Mouse (Mus musculus): Measurements from ENCODE around the gene Creg2.
"Not testable (repeated sequence)": the region's sequence is repeated elsewhere in the genome, so short reads cannot be mapped to it uniquely, and the experiment has no call there.

The Creg2 gene

GRCm38 (mm10) chr1:39597135-39597534 lies 54.1 kb downstream of the Creg2 start:
- not testable (repeated sequence) for DNase-seq (ENCODE audit: low spot score in 2 of 2)

GRCm38 (mm10) chr1:39593836-39594235 lies 57.4 kb downstream of the Creg2 start:
- no peak for DNase-seq (ENCODE audit: low spot score in 2 of 2)

GRCm38 (mm10) chr1:39592090-39592489 lies 59.2 kb downstream of the Creg2 start:
- DNase-seq (ENCODE audit: low spot score in 2 of 2): no peak

GRCm38 (mm10) chr1:39591557-39591956 lies 59.7 kb downstream of the Creg2 start:
- DNase-seq (ENCODE audit: low spot score in 2 of 2): not testable (repeated sequence)

GRCm38 (mm10) chr1:39590193-39590592 lies 61.1 kb downstream of the Creg2 start:
- no peak for DNase-seq (ENCODE audit: low spot score in 2 of 2)

GRCm38 (mm10) chr1:39585416-39585815 lies 65.9 kb downstream of the Creg2 start:
- DNase-seq (ENCODE audit: low spot score in 2 of 2): no peak

- DNase-seq (ENCODE audit: low spot score in 2 of 2): no peak
Observed at GRCm38 (mm10) chr1:39583173-39583572, 68.1 kb downstream of the Creg2 start.

- no peak for DNase-seq (ENCODE audit: low spot score in 2 of 2)
Observed at GRCm38 (mm10) chr1:39581215-39581614, 70.1 kb downstream of the Creg2 start.

DNA sequence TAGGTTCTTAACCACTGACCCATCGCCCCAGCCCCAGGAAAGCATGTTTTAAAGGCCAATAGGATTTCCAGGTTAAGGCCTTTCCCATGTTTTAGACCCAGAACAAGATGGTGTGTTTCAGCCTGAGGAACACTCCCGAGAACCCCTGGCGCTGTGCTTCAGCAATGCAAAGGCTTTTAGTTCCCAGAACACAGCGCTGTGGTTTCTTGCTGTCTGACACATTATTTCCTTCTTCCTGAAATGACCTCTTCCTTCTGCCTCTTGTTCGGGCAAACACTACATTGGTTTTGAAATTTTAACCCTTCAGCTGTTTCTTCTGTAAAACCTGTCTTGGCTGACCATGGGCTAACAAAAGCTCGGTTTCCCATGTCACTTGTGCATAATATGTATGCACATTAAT lies 72.1 kb downstream of the Creg2 start:
- no peak for DNase-seq (ENCODE audit: low spot score in 2 of 2)

GRCm38 (mm10) chr1:39578446-39578845 lies 72.8 kb downstream of the Creg2 start:
- no peak for DNase-seq (ENCODE audit: low spot score in 2 of 2)

DNA sequence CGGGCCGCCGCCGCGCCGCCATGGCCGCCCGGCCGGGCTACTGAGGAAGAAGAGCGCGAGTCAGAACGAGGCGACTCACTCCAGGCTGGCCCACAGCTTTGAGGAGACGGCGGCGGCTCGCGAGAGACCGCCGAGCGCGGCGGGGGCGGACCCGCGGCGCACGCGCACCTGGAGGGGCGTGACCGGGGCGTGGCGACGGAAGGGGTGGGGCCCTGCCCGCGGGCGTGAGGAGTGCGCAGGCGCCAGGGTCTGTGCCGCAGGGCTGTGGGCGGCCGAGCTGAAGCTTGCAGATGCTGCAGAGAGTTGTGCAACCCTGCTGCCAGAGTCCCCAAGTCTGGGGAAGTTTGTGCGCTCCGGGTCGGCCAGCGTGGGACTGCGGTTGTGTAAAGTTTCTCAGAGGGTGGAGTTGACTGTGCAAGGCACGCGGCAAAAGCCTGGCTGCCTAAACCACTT lies 74.0 kb downstream of the Creg2 start, which contains the start of gene Rnf149:
Gene Rnf149, minus strand, starts transcription at position 153 of the 453 bp plus-strand sequence.
- peak; percentile 92 to 93 for DNase-seq (ENCODE audit: low spot score in 2 of 2)

DNA sequence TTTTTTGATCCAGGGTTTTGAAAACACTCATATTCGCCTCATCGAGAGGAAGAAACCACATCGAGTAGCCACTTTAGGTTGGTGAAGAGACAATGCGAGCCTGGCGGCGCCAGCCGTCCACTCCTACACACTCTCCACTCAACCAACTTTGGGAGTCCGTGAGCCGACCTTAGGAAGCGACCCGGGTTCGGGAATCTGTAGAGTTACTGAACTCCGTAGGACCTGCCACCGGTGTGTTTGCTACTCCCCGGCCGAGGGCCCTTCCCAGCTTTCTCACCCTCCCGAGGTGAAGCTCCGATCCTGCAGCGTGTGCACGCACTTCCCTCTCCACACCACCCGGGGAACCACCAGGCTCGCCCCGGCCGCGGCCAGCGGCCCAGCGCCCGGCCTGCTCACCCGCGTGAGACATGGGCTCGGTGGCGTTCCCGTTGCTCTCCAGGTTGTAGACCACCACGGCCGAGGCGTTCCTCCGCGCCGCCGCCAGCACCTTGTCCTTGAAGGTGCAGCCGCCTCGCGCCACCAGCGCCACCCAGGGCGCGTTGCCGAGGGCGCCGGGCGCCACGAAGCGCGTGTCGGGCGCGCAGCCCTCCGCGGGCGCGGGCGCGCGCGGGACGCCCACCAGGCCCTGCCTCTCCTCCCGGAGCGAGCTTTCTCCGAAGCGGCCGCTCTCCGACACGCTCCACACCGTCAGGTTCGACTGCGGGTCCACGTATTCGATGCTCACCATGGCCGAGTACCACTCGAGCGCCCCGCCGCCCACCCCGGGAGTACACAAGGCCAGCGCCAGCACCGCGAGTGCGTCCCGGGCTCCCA lies 74.6 kb downstream of the Creg2 start:
- DNase-seq (ENCODE audit: low spot score in 2 of 2): peak; percentile 46 to 60

GRCm38 (mm10) chr1:39575778-39576375 lies 75.4 kb downstream of the Creg2 start:
- DNase-seq (ENCODE audit: low spot score in 2 of 2): no peak

DNA sequence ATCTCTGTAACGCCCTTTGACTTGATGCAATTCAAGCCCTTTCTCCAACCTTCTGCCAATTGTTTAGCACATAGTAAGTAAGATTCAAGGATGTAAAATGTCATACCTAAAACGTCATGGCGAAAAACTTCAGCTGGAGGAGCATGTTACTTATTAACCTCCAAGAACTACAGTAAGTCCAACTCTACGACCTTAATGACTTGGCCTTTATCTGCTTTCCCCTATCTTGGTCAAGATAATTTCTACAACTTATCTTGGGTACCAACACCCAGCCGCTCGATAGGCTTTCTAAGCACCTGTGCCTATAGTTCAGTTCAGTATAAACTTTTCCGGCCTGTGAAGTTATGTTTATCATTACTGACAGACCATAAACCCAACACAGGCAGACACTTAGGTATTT lies 77.4 kb downstream of the Creg2 start:
- DNase-seq (ENCODE audit: low spot score in 2 of 2): no peak

DNA sequence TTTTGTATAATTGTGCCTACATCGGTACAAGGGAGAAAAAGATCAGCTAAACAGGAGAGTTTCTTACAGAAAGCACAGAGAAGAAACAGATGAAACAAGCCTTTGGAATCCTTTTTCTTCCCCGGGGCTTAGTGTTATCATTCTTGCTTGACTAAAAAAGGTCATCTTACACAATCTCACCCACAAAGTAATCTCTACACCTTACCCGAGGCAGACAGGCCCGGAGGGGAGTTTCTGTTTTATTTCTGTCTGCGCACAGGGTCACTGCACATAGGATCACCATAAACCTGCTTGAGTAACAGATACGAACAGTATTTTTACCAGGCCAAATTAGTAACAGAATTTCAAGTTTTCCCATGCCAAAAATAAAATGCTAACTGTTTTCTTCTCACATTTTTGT lies 79.6 kb downstream of the Creg2 start:
- no peak for DNase-seq (ENCODE audit: low spot score in 2 of 2)

Data from frontal cortex, postnatal 14 days (tissue).